Mouse (Mus musculus) neural tube, embryonic 12.5 days (tissue): Measurements from ENCODE around the gene Gm10985. TPM values are rescaled to one million over a fixed set of nuclear protein-coding genes. Genes with fewer than 3 reads are reported as not detected.

Experiments
- ATAC-seq: fragments of 200-750 bp; cut with Nextera tagmentation; 2 replicates; pipeline ENCODE4 v1.8.0; 2017; ENCODE audit warnings: low read depth, mild to moderate bottlenecking, moderate TSS enrichment, moderate library complexity; ENCODE audit not compliant: low FRiP score
- H3K27ac ChIP-seq: fragments of 300-500 bp; sonication (generic); 2 replicates; pipeline ENCODE4 v1.5.1; 2016
- H3K27me3 ChIP-seq: fragments of 300-500 bp; sonication (generic); replicated peaks from 2 replicates; pipeline ENCODE4 v1.6.1; 2016; ENCODE audit warnings: mild to moderate bottlenecking
- H3K36me3 ChIP-seq: fragments of 300-500 bp; sonication (generic); 2 replicates; pipeline ENCODE4 v1.6.1; 2016; ENCODE audit warnings: mild to moderate bottlenecking
- H3K4me1 ChIP-seq: fragments of 300-500 bp; sonication (generic); 2 replicates; pipeline ENCODE4 v1.6.1; 2016
- H3K4me2 ChIP-seq: fragments of 300-500 bp; sonication (generic); replicated peaks from 2 replicates; pipeline ENCODE4 v1.6.1; 2016; ENCODE audit warnings: mild to moderate bottlenecking
- H3K4me3 ChIP-seq: fragments of 300-500 bp; sonication (generic); 2 replicates; pipeline ENCODE4 v1.5.1; 2016
- H3K9ac ChIP-seq: fragments of 300-500 bp; sonication (generic); 2 replicates; pipeline ENCODE4 v1.6.1; 2016; ENCODE audit warnings: mild to moderate bottlenecking
- H3K9me3 ChIP-seq: fragments of 300-500 bp; sonication (generic); 2 replicates; pipeline ENCODE4 v1.6.1; 2016; ENCODE audit warnings: mild to moderate bottlenecking
- WGBS: fragments of 180-500 bp; shearing (Covaris S2); methylation state at CpG from one replicate; pipeline ENCODE4 v1.1.7; 2016; 5-methylcytosine and 5-hydroxymethylcytosine counted together
- polyA plus RNA-seq: library from polyadenylated mRNA; unstranded; fragments of >200 nt; fragmentation: Nextera tagmentation; extraction: Ambion mirVana; gene quantifications from 2 replicates; pipeline ENCODE4 v1.2.1, GENCODE M21; 2016

The Gm10985 gene
- polyA plus RNA-seq, 1 experiment from 2014 or later = not detected

GRCm38 (mm10) chr3:53869263-53869662 is 24.4 kb downstream of the Gm10985 start:
- Histone ChIP-seq H3K9ac (no peak overlapping the region), H3K9me3 (no peaks in the 10 kb centered on the region), H3K4me2 (no peak overlapping the region), H3K4me1 (no peaks in the 10 kb centered on the region), H3K27me3 (no peaks in the 10 kb centered on the region), H3K36me3 (no peaks in the 10 kb centered on the region), H3K27ac (no peak overlapping the region), H3K4me3 (no peak overlapping the region)
- no peak for ATAC-seq
- 8% methylated on average over 1 of the region's 1 CpGs for WGBS

DNA sequence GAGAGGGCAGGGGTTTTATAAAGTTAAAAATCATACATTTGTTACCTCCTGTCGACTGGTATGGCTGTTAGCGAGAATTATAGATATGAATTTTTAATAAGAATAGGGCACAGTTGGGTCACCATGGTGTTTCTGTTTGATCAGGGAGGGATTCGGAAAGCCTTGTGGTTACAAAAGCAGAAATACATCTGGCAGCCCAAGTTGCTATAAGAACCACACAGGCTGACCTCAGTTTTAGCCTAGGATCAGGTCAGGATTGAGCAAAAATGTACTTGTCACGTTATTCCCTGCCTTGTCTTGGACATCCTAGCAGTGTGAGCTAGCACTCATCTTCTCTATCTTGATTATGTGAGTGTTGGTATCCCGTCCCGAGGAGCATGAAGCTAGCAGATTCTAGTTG is 25.6 kb downstream of the Gm10985 start:
- H3K9ac ChIP-seq = no peak overlapping the region
- 81% methylated on average over 6 of the region's 6 CpGs for WGBS
- H3K4me2 ChIP-seq = no peak overlapping the region
- H3K36me3 ChIP-seq = no peaks in the 10 kb centered on the region
- no peak overlapping the region for H3K27ac ChIP-seq
- no peak overlapping the region for H3K4me3 ChIP-seq
- no peak for ATAC-seq
- H3K9me3 ChIP-seq = no peaks in the 10 kb centered on the region
- no peaks in the 10 kb centered on the region for H3K4me1 ChIP-seq
- no peaks in the 10 kb centered on the region for H3K27me3 ChIP-seq

GRCm38 (mm10) chr3:53871596-53871995 is 26.7 kb downstream of the Gm10985 start:
- WGBS = 87% methylated on average over 1 of the region's 1 CpGs
- no peak for ATAC-seq

GRCm38 (mm10) chr3:53890619-53891540 is 46.0 kb downstream of the Gm10985 start:
- no peak overlapping the region for H3K4me2 ChIP-seq
- H3K27ac ChIP-seq = no peak overlapping the region
- ATAC-seq = no peak
- no peaks in the 10 kb centered on the region for H3K9me3 ChIP-seq
- no peak overlapping the region for H3K9ac ChIP-seq
- H3K36me3 ChIP-seq = no peaks in the 10 kb centered on the region
- H3K4me1 ChIP-seq = no peaks in the 10 kb centered on the region
- WGBS = 88% methylated on average over 12 of the region's 12 CpGs
- H3K27me3 ChIP-seq = no peaks in the 10 kb centered on the region
- H3K4me3 ChIP-seq = no peak overlapping the region

More at GRCm38 (mm10) chr3:53871596-53871995, 26.7 kb downstream of the Gm10985 start:
- Histone ChIP-seq H3K27ac (no peak overlapping the region), H3K4me2 (no peak overlapping the region), H3K9me3 (no peaks in the 10 kb centered on the region), H3K4me1 (no peaks in the 10 kb centered on the region), H3K36me3 (no peaks in the 10 kb centered on the region), H3K4me3 (no peak overlapping the region), H3K27me3 (no peaks in the 10 kb centered on the region), H3K9ac (no peak overlapping the region)

Other genes starting within 250 kb of the Gm10985 start
- 2.1 and 2.2 TPM in 2 replicates for gene Frem2, start 187.7 kb upstream of the Gm10985 start, polyA plus RNA-seq
- 90.7 and 102 TPM in 2 replicates for gene Ufm1, start 18.7 kb downstream of the Gm10985 start, polyA plus RNA-seq